Mouse (Mus musculus) layer of hippocampus, postnatal 36 days (tissue): Measurements from ENCODE around the gene Col15a1. TPM values are rescaled to one million over a fixed set of nuclear protein-coding genes. Genes with fewer than 3 reads are reported as not detected.

Experiments
- DNase-seq, 2 experiments: peaks; one replicate each; pipeline ENCODE4 v3.0.0; 2022
- total RNA-seq, 2 experiments: library from RNA; stranded (reverse); gene quantifications; 2 replicates each; pipeline ENCODE4 v1.2.3; 2021

Gene Col15a1
- total RNA-seq, 2 experiments from 2014 or later, result 5.6 to 7.8 TPM

- DNase-seq, result no peak
These were observed 65.8 kb downstream of the Col15a1 start for GRCm38 (mm10) chr4:47273795-47274194.

GRCm38 (mm10) chr4:47274911-47275310 is 67.0 kb downstream of the Col15a1 start:
- DNase-seq, result no peak

- DNase-seq, result no peak
These were observed 70.4 kb downstream of the Col15a1 start for GRCm38 (mm10) chr4:47278397-47278796.

GRCm38 (mm10) chr4:47279085-47279707 is 71.2 kb downstream of the Col15a1 start:
- DNase-seq, result no peak

- no peak for DNase-seq
These were observed 72.2 kb downstream of the Col15a1 start for GRCm38 (mm10) chr4:47280126-47280525.

GRCm38 (mm10) chr4:47281920-47282682 is 74.1 kb downstream of the Col15a1 start:
- no peak for DNase-seq

GRCm38 (mm10) chr4:47284311-47284710 is 76.3 kb downstream of the Col15a1 start:
- no peak for DNase-seq

- DNase-seq, result no peak
These were observed 76.9 kb downstream of the Col15a1 start for GRCm38 (mm10) chr4:47284874-47285273.

GRCm38 (mm10) chr4:47286599-47287147 is 78.7 kb downstream of the Col15a1 start:
- no peak for DNase-seq

- no peak for DNase-seq
These were observed 79.5 kb downstream of the Col15a1 start for GRCm38 (mm10) chr4:47287468-47287867.

- no peak for DNase-seq
These were observed 80.3 kb downstream of the Col15a1 start for GRCm38 (mm10) chr4:47288306-47288705.

GRCm38 (mm10) chr4:47289526-47289925 is 81.6 kb downstream of the Col15a1 start:
- no peak for DNase-seq

- DNase-seq, result no peak
These were observed 82.5 kb downstream of the Col15a1 start for GRCm38 (mm10) chr4:47290448-47290847.

- DNase-seq, result peak; percentile 67 to 81
These were observed 83.1 kb downstream of the Col15a1 start for GRCm38 (mm10) chr4:47291013-47291412.

- no peak for DNase-seq
These were observed 85.0 kb downstream of the Col15a1 start for GRCm38 (mm10) chr4:47292956-47293355.

GRCm38 (mm10) chr4:47293771-47294543 is 86.0 kb downstream of the Col15a1 start:
- peak; percentile 44 to 50 for DNase-seq

- DNase-seq, result no peak
These were observed 86.6 kb downstream of the Col15a1 start for GRCm38 (mm10) chr4:47294544-47295070.

GRCm38 (mm10) chr4:47295547-47295946 is 87.6 kb downstream of the Col15a1 start:
- DNase-seq, result no peak

GRCm38 (mm10) chr4:47300701-47301100 is 92.7 kb downstream of the Col15a1 start:
- no peak for DNase-seq

GRCm38 (mm10) chr4:47302610-47303009 is 94.6 kb downstream of the Col15a1 start:
- DNase-seq, result no peak

- DNase-seq, result no peak
These were observed 95.5 kb downstream of the Col15a1 start for GRCm38 (mm10) chr4:47303340-47303998.
